Mouse (Mus musculus) limb, embryonic 12.5 days (tissue): ENCODE data around the gene Igfbp2. TPM values are rescaled to one million over a fixed set of nuclear protein-coding genes. Genes with fewer than 3 reads are reported as not detected.

Experiments used
- ATAC-seq: fragments of 200-750 bp; cut with Nextera tagmentation; 2 replicates; pipeline ENCODE4 v1.8.0; 2017; ENCODE audit warnings: low read depth, moderate TSS enrichment; ENCODE audit not compliant: insufficient number of reproducible peaks, insufficient read depth, low FRiP score, low TSS enrichment
- H3K27ac ChIP-seq: fragments of 300-500 bp; sonication (generic); 2 replicates; pipeline ENCODE4 v1.5.1; 2016; ENCODE audit warnings: mild to moderate bottlenecking, moderate library complexity
- H3K27me3 ChIP-seq: fragments of 300-500 bp; sonication (generic); 2 replicates; pipeline ENCODE4 v1.6.1; 2016; ENCODE audit warnings: mild to moderate bottlenecking, moderate library complexity
- H3K36me3 ChIP-seq: fragments of 300-500 bp; sonication (generic); 2 replicates; pipeline ENCODE4 v1.6.1; 2016; ENCODE audit warnings: mild to moderate bottlenecking, moderate library complexity
- H3K4me1 ChIP-seq: fragments of 300-500 bp; sonication (generic); replicated peaks from 2 replicates; pipeline ENCODE4 v1.6.1; 2016
- H3K4me2 ChIP-seq: fragments of 300-500 bp; sonication (generic); 2 replicates; pipeline ENCODE4 v1.6.1; 2016; ENCODE audit warnings: mild to moderate bottlenecking, moderate library complexity
- H3K4me3 ChIP-seq: fragments of 300-500 bp; sonication (generic); replicated peaks from 2 replicates; pipeline ENCODE4 v1.5.1; 2016; ENCODE audit warnings: mild to moderate bottlenecking
- H3K9ac ChIP-seq: fragments of 300-500 bp; sonication (generic); replicated peaks from 2 replicates; pipeline ENCODE4 v1.6.1; 2016; ENCODE audit warnings: mild to moderate bottlenecking, moderate library complexity
- H3K9me3 ChIP-seq: fragments of 300-500 bp; sonication (generic); 2 replicates; pipeline ENCODE4 v1.6.1; 2016; ENCODE audit warnings: mild to moderate bottlenecking, moderate library complexity
- WGBS: fragments of 180-500 bp; shearing (Covaris S2); methylation state at CpG from one replicate; pipeline ENCODE4 v1.1.7; 2016; 5-methylcytosine and 5-hydroxymethylcytosine counted together
- polyA plus RNA-seq: library from polyadenylated mRNA; unstranded; fragments of >200 nt; fragmentation: Nextera tagmentation; extraction: Ambion mirVana; gene quantifications from 2 replicates; pipeline ENCODE4 v1.2.1, GENCODE M21; 2016

Igfbp2 gene
- polyA plus RNA-seq, 1 experiment from 2014 or later, result 319 TPM

DNA sequence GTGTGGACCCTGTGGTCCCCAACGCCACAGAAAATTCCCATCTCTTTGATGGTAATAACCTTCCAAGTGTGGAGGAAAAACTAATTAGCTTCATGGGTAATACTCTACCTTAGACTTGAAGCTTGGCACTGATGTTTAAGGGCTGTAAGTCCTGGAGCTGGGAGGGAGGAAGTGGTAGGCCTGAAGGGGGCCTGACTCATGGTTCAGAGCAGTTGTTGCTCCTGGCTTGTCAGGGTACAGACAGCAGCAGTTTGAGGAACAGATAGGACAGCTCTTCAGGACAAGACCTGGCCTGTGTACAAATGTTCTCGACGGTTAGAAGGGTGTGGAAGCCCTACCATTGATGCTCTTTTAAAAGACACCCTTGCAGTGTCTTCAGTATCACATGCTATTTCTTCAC is 8.7 kb upstream of the Igfbp2 start:
- H3K4me3 ChIP-seq, result no peak overlapping the region
- peaks cover 20% of the 10 kb centered on the region; the same call in 1 of the 2 replicates for H3K4me1 ChIP-seq
- WGBS, result 72% methylated on average over 3 of the region's 3 CpGs
- ATAC-seq, result no peak
- H3K27ac ChIP-seq, result no peak overlapping the region
- no peaks in the 10 kb centered on the region for H3K9me3 ChIP-seq
- H3K9ac ChIP-seq, result no peak overlapping the region
- H3K36me3 ChIP-seq, result no peaks in the 10 kb centered on the region
- no peak overlapping the region for H3K4me2 ChIP-seq
- no peaks in the 10 kb centered on the region for H3K27me3 ChIP-seq

- WGBS, result 76% methylated on average over 6 of the region's 6 CpGs
- Histone ChIP-seq H3K4me1 (peaks cover 12% of the 10 kb centered on the region), H3K27ac (no peak overlapping the region), H3K27me3 (no peaks in the 10 kb centered on the region; the same call in 1 of the 2 replicates), H3K4me3 (no peak overlapping the region), H3K36me3 (no peaks in the 10 kb centered on the region), H3K9ac (no peak overlapping the region), H3K9me3 (no peaks in the 10 kb centered on the region), H3K4me2 (no peak overlapping the region)
- no peak for ATAC-seq
Measured at GRCm38 (mm10) chr1:72819995-72820394, 4.3 kb upstream of the Igfbp2 start.

DNA sequence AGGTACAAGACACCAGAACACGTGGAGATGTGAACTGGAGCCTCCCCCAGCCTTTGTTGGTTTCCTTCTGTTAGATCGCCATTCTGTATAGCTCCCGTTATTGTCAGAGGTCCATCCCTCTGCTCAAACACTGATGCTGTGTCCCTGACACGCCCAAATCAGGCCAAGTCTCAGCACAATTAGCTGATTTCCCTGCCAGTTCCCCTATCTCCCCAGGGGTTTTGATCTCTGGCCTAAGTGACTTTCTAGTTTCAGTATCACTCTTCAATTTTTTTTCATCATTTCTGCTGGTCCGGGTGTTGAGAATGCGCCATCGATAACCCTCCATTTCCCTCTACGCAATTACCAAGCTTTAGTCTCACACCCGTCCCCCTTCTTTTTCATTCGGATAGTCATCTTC is 1.4 kb upstream of the Igfbp2 start:
- peaks cover 28% of the 10 kb centered on the region for H3K4me1 ChIP-seq
- no peak overlapping the region for H3K4me2 ChIP-seq
- no peak overlapping the region for H3K4me3 ChIP-seq
- no peak overlapping the region for H3K27ac ChIP-seq
- H3K9ac ChIP-seq, result no peak overlapping the region
- no peak for ATAC-seq
- no peaks in the 10 kb centered on the region; the same call in 1 of the 2 replicates for H3K27me3 ChIP-seq
- no peaks in the 10 kb centered on the region for H3K36me3 ChIP-seq
- H3K9me3 ChIP-seq, result no peaks in the 10 kb centered on the region
- WGBS, result 80% methylated on average over 10 of the region's 10 CpGs

DNA sequence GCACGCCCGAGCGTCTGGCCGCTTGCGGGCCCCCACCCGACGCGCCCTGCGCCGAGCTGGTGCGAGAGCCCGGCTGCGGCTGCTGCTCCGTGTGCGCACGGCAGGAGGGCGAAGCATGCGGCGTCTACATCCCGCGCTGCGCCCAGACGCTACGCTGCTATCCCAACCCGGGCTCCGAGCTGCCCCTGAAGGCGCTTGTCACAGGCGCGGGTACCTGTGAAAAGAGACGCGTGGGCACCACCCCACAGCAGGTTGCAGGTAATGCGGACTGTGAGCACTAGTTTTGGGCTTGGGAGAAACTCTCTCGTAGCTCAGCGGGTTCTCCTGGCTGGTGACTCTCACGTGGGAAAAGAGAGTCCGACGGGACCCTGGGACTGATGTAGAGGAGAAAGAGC is 401 bp downstream of the Igfbp2 start:
- no peaks in the 10 kb centered on the region for H3K9me3 ChIP-seq
- 0% methylated on average over 35 of the region's 37 CpGs for WGBS
- peak overlapping the region; percentile 80 for H3K4me3 ChIP-seq
- H3K9ac ChIP-seq, result peak overlapping the region; percentile 76
- 0 out of 2 replicates have a peak, but pooled peaks cover under 1% of the 10 kb centered on the region for H3K36me3 ChIP-seq
- H3K4me1 ChIP-seq, result peaks cover 33% of the 10 kb centered on the region
- ATAC-seq, result peak; percentile 39; the same call in 1 of the 2 replicates
- H3K27me3 ChIP-seq, result no peaks in the 10 kb centered on the region; the same call in 1 of the 2 replicates
- H3K27ac ChIP-seq, result peak overlapping the region; percentile 85
- peak overlapping the region; percentile 97 for H3K4me2 ChIP-seq

DNA sequence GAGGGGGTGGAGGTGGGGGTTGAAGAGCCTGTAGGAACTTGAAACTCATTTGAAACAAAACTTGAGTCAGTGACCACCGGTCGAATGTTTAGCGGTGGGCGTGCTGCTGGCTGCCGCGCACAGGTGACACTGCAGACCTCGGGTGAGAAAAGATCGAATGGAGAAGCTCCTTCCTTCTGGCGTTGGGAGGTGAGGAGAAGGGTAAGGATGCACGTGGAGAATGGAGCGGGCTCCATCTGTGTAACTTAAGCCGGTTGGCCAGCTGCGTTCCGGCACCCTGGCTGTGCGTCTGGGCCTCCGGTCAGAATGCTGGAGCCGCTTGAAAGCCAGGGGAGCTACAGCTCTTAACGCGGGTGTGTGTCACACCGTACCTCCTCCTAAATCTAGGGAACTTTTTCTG is 983 bp downstream of the Igfbp2 start:
- under 1% methylated on average over 20 of the region's 20 CpGs for WGBS

DNA sequence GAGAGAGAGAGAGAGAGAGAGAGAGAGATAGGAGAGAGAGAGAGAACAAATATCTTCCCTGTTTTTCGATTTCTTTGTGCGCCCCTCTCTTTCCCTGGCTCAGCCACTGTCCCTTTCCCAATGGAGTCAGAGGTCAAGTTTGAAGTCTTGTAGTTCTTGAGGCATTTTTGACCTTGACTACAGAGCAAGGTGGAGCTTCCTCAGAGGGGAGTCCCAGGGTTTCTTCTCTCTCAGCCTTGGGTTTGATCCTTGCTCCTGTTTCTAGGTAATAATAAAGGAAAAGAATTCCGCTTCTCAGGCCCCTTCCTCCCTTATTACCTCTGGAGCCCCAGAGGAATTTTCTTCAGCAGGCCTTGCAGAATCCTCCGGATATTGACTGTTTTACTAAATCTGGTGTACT is 1.6 kb downstream of the Igfbp2 start:
- 2% methylated on average over 4 of the region's 4 CpGs for WGBS
- H3K36me3 ChIP-seq, result 0 out of 2 replicates have a peak, but pooled peaks cover 11% of the 10 kb centered on the region
- H3K27me3 ChIP-seq, result no peaks in the 10 kb centered on the region; the same call in 1 of the 2 replicates
- peaks cover 33% of the 10 kb centered on the region for H3K4me1 ChIP-seq
- ATAC-seq, result no peak
- H3K4me2 ChIP-seq, result peak overlapping the region; percentile 97
- no peaks in the 10 kb centered on the region for H3K9me3 ChIP-seq
- peak overlapping the region; percentile 76 for H3K9ac ChIP-seq
- peak overlapping the region; percentile 80 for H3K4me3 ChIP-seq
- peak overlapping the region; percentile 85 for H3K27ac ChIP-seq

More for the DNA sequence above, 983 bp downstream of the Igfbp2 start:
- Histone ChIP-seq H3K4me1 (peaks cover 33% of the 10 kb centered on the region), H3K27me3 (no peaks in the 10 kb centered on the region; the same call in 1 of the 2 replicates), H3K4me3 (peak overlapping the region; percentile 80), H3K27ac (peak overlapping the region; percentile 85), H3K4me2 (peak overlapping the region; percentile 97), H3K36me3 (0 out of 2 replicates have a peak, but pooled peaks cover 5% of the 10 kb centered on the region), H3K9ac (peak overlapping the region; percentile 76), H3K9me3 (no peaks in the 10 kb centered on the region)
- no peak for ATAC-seq

DNA sequence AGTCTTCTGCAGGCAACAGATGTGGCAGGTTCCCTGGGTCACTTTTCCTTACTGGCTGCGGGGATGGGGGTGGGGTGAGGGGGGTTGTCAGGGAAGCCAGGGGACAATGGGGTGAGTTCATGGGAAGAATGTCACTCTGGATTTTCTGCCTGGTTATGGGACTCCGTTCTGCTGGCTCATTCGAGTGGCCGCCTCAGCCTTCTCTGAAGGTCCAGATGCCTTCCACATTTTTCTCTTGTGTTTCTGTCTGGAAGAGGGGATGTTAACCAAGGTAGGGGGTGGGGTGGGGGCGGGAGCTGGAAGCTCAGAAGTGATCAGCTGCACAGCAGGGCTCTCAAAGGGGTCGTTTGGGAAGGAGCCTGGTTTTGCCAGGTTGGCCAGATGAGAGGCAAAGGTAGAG is 2.1 kb downstream of the Igfbp2 start:
- Histone ChIP-seq H3K4me2 (peak overlapping the region; percentile 97), H3K4me3 (peak overlapping the region; percentile 80), H3K9ac (peak overlapping the region; percentile 76), H3K4me1 (peaks cover 33% of the 10 kb centered on the region), H3K9me3 (no peaks in the 10 kb centered on the region), H3K36me3 (peaks cover 17% of the 10 kb centered on the region; the same call in 1 of the 2 replicates), H3K27ac (peak overlapping the region; percentile 85), H3K27me3 (no peaks in the 10 kb centered on the region; the same call in 1 of the 2 replicates)
- 2% methylated on average over 6 of the region's 6 CpGs for WGBS
- ATAC-seq, result no peak

GRCm38 (mm10) chr1:72826931-72827330 is 2.6 kb downstream of the Igfbp2 start:
- Histone ChIP-seq H3K4me3 (peak overlapping the region; percentile 80), H3K27me3 (no peaks in the 10 kb centered on the region; the same call in 1 of the 2 replicates), H3K9me3 (no peaks in the 10 kb centered on the region), H3K4me2 (peak overlapping the region; percentile 97), H3K4me1 (peaks cover 33% of the 10 kb centered on the region), H3K9ac (peak overlapping the region; percentile 76), H3K27ac (peak overlapping the region; percentile 85), H3K36me3 (peaks cover 20% of the 10 kb centered on the region; the same call in 1 of the 2 replicates)
- 2% methylated on average over 7 of the region's 7 CpGs for WGBS
- ATAC-seq, result no peak

GRCm38 (mm10) chr1:72827411-72828315 is 3.4 kb downstream of the Igfbp2 start:
- WGBS, result 11% methylated on average over 12 of the region's 12 CpGs
- Histone ChIP-seq H3K4me3 (peak overlapping the region; percentile 80), H3K27ac (peak overlapping the region; percentile 85), H3K4me2 (peak overlapping the region; percentile 97), H3K9ac (peak overlapping the region; percentile 76), H3K36me3 (peaks cover 25% of the 10 kb centered on the region; the same call in 1 of the 2 replicates), H3K9me3 (no peaks in the 10 kb centered on the region), H3K27me3 (no peaks in the 10 kb centered on the region; the same call in 1 of the 2 replicates), H3K4me1 (peaks cover 37% of the 10 kb centered on the region)
- no peak for ATAC-seq

- H3K9me3 ChIP-seq, result no peaks in the 10 kb centered on the region
- no peak overlapping the region for H3K9ac ChIP-seq
- no peak overlapping the region for H3K4me2 ChIP-seq
- no peak overlapping the region for H3K27ac ChIP-seq
- H3K4me1 ChIP-seq, result peaks cover 40% of the 10 kb centered on the region
- H3K27me3 ChIP-seq, result no peaks in the 10 kb centered on the region; the same call in 1 of the 2 replicates
- WGBS, result 95% methylated on average over 5 of the region's 5 CpGs
- H3K4me3 ChIP-seq, result no peak overlapping the region
- H3K36me3 ChIP-seq, result peaks cover 33% of the 10 kb centered on the region; the same call in 1 of the 2 replicates
- ATAC-seq, result no peak
Measured at GRCm38 (mm10) chr1:72828843-72829242, 4.5 kb downstream of the Igfbp2 start.

DNA sequence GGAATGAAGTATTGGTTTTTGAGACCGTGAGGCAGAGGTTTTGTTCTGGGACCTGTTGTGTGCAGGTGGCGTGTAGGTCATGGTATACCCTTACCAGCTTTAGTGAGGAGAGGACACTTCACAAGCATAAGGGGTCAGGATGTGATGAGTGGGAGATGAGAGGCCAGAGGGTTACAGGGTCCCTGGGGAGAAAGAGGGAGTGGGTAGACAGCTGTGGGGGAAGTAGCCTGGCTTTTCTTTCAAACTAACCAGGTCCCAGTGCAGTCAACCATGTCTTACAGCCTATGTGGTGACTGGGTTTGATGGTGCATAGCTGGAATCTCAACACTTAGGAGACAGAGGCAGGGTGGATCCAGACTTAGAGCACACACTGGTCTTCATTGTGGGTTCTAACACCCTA is 6.2 kb downstream of the Igfbp2 start:
- Histone ChIP-seq H3K36me3 (peaks cover 47% of the 10 kb centered on the region; the same call in 1 of the 2 replicates), H3K4me2 (no peak overlapping the region), H3K27me3 (no peaks in the 10 kb centered on the region), H3K4me3 (no peak overlapping the region), H3K9me3 (no peaks in the 10 kb centered on the region), H3K9ac (no peak overlapping the region), H3K4me1 (peaks cover 38% of the 10 kb centered on the region), H3K27ac (no peak overlapping the region)
- 92% methylated on average over 2 of the region's 2 CpGs for WGBS
- ATAC-seq, result no peak
